8 mouse cellular contexts compared by ENCODE assay signal in the genomic region with DNA sequence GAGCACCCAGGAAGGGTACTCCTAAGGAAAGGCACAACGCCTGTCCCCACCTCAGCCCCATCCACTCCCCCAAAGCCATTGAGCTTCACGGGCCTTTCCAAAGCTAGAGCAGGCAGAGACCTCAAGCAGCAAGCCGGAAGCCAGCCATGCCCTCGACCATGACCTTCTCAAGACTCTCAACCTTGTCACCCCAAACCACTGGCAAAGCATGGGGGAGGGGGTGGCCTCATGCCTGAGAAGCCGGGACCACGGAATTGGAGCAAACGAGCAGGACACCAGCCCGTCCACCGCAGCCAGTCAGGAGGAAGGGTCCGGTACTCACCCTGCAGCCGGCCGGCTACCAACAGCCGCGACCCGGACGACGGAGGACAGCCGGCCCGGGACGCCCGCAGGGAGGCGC. TPM values are rescaled to one million over a fixed set of nuclear protein-coding genes. Genes with fewer than 3 reads are reported as not detected.
DNase-seq lines count a peak whose midpoint lies in the region; ATAC-seq and TF ChIP-seq lines count a peak whose summit lies in the region.

No protein-coding gene starts in this region.

- H3K9me3 ChIP-seq in liver, embryonic 11.5 days (ENCODE audit: control insufficient read depth, low read length) = no peaks in the 10 kb centered on the region
- H3K9me3 ChIP-seq in neural tube, embryonic 14.5 days (ENCODE audit: control insufficient read depth, low read length) = no peaks in the 10 kb centered on the region

- peak; percentile 11 for ATAC-seq in granulocyte monocyte progenitor cell, adult 5-6 weeks (replicated peaks; ENCODE audit: poor library complexity, severe bottlenecking)
- peak; percentile 25 for ATAC-seq in liver, embryonic 11.5 days (replicated peaks; ENCODE audit: low FRiP score)
- ATAC-seq in neural tube, embryonic 14.5 days (ENCODE audit: low read depth) = peak; percentile 12; the same call in 1 of the 2 replicates

- WGBS in spleen, adult 2 months = 1% methylated on average over 22 of the region's 22 CpGs
- WGBS in liver, embryonic 11.5 days = 0% methylated on average over 22 of the region's 22 CpGs
- WGBS in neural tube, embryonic 14.5 days = 0% methylated on average over 22 of the region's 22 CpGs

- peak overlapping the region; percentile 89 for H3K9ac ChIP-seq in liver, embryonic 11.5 days (ENCODE audit: low read depth, low read length)
- H3K9ac ChIP-seq in neural tube, embryonic 14.5 days (replicated peaks; ENCODE audit: low read depth, low read length) = peak overlapping the region; percentile 91

- peak overlapping the region; percentile 83 for H3K4me2 ChIP-seq in liver, embryonic 11.5 days
- H3K4me2 ChIP-seq in neural tube, embryonic 14.5 days (ENCODE audit: low read depth, low read length) = peak overlapping the region; percentile 87

- H3K36me3 ChIP-seq in spleen, adult 2 months (ENCODE audit: control insufficient read depth, insufficient read depth, low read length) = peaks cover 1% of the 10 kb centered on the region; the same call in 1 of the 2 replicates
- peaks cover 8% of the 10 kb centered on the region; the same call in 1 of the 2 replicates for H3K36me3 ChIP-seq in liver, embryonic 11.5 days (ENCODE audit: control insufficient read depth, insufficient read depth, low read length)
- H3K36me3 ChIP-seq in neural tube, embryonic 14.5 days (ENCODE audit: control insufficient read depth, insufficient read depth, low read length) = no peaks in the 10 kb centered on the region

- TF ChIP-seq CTCF in spleen, adult 2 months (IDR thresholded peaks at IDR 0.05; ENCODE audit: extremely low read depth, insufficient read depth, insufficient read length, insufficient replicate concordance) = no peak

- H3K27me3 ChIP-seq in spleen, adult 2 months (ENCODE audit: control insufficient read depth, insufficient read depth, low read length) = no peaks in the 10 kb centered on the region
- H3K27me3 ChIP-seq in liver, embryonic 11.5 days (replicated peaks; ENCODE audit: control insufficient read depth, insufficient read depth, low read length) = no peaks in the 10 kb centered on the region
- no peaks in the 10 kb centered on the region for H3K27me3 ChIP-seq in neural tube, embryonic 14.5 days (ENCODE audit: control insufficient read depth, insufficient read depth, low read length)

- H3K27ac ChIP-seq in spleen, adult 2 months (ENCODE audit: insufficient read depth, low read length) = peak overlapping the region; percentile 85; the same call in 1 of the 2 replicates
- peak overlapping the region; percentile 78 for H3K27ac ChIP-seq in liver, embryonic 11.5 days (ENCODE audit: low read depth, low read length)
- peak overlapping the region; percentile 81 for H3K27ac ChIP-seq in neural tube, embryonic 14.5 days (ENCODE audit: low read depth, low read length)

- peak overlapping the region; percentile 83 for H3K4me3 ChIP-seq in spleen, adult 2 months (ENCODE audit: extremely low read depth, insufficient read depth, insufficient read length)
- peak overlapping the region; percentile 100 for H3K4me3 ChIP-seq in liver, embryonic 11.5 days (ENCODE audit: low read depth, low read length)
- peak overlapping the region; percentile 98 for H3K4me3 ChIP-seq in neural tube, embryonic 14.5 days (ENCODE audit: low read depth, low read length)

- no peak for TF ChIP-seq POLR2A in spleen, adult 2 months (IDR thresholded peaks at IDR 0.05; ENCODE audit: low read depth, low read length)

- 0 out of 2 replicates have a peak, but pooled peaks cover 2% of the 10 kb centered on the region for H3K4me1 ChIP-seq in spleen, adult 2 months (ENCODE audit: control insufficient read depth, insufficient read depth, insufficient read length)
- peaks cover 8% of the 10 kb centered on the region for H3K4me1 ChIP-seq in liver, embryonic 11.5 days (replicated peaks; ENCODE audit: control insufficient read depth, insufficient read depth, low read length)
- peaks cover 18% of the 10 kb centered on the region for H3K4me1 ChIP-seq in neural tube, embryonic 14.5 days (ENCODE audit: control insufficient read depth, insufficient read depth, low read length)

- peak; percentile 63 for DNase-seq in cerebellum, adult 9-10 months
- DNase-seq in cerebellum, adult 9-11 months = no peak
- DNase-seq in spleen, adult 2 months (ENCODE audit: low read depth in 1 of 2, low spot score in 2 of 2) = peak; percentile 21 to 40
- no peak for DNase-seq in spleen, adult 18-20 months
- DNase-seq in liver, embryonic 11.5 days (ENCODE audit: low spot score) = no peak
- no peak for DNase-seq in layer of hippocampus, postnatal 25 days (ENCODE audit: extremely low spot score in 1 of 2, low spot score in 1 of 2)

RNA-seq across cellular contexts. Expression of a gene that starts 0.5 kb away (rescaled TPM):
- 5.4 and 6.8 TPM in 2 replicates for polyA plus RNA-seq in spleen, adult 2 months (2012; rRNA removed)
- total RNA-seq in granulocyte monocyte progenitor cell, adult 5-6 weeks (2014; fragmentation: Nextera tagmentation) = 48.6 and 51.2 TPM in 2 replicates
- total RNA-seq in granulocyte monocyte progenitor cell, adult 5-6 weeks (2017) = 76.4 and 80.7 TPM in 2 replicates
- polyA plus RNA-seq in liver, embryonic 11.5 days (2014; fragmentation: Nextera tagmentation; extraction: Ambion mirVana) = 84.9 and 97.9 TPM in 2 replicates
- 53.1 and 60.2 TPM in 2 replicates for polyA plus RNA-seq in neural tube, embryonic 14.5 days (2014; fragmentation: Nextera tagmentation; extraction: Ambion mirVana)
- 10 to 100 TPM; 60.3 to 61.0 TPM for total RNA-seq in layer of hippocampus, postnatal 25 days (2021)

Comparison
In these comparisons a context has a peak if more than half of its experiments do, and no peak if none do; other contexts are left out.
1. DNase-seq: peak in cerebellum, adult 9-10 months (single experiment) and spleen, adult 2 months (2 of 2); none in cerebellum, adult 9-11 months (single experiment), spleen, adult 18-20 months (0 of 2), liver, embryonic 11.5 days (single experiment) and layer of hippocampus, postnatal 25 days (0 of 2).
2. Peak in every context shown above with its lines, with median percentiles within 50 percentile points of each other: H3K27ac ChIP-seq, H3K4me3 ChIP-seq and ATAC-seq.